Mouse (Mus musculus) kidney, adult 2 months (tissue): ENCODE data around the gene Zfp882. TPM values are rescaled to one million over a fixed set of nuclear protein-coding genes. Genes with fewer than 3 reads are reported as not detected.
"Not testable (repeated sequence)": the region's sequence is repeated elsewhere in the genome, so short reads cannot be mapped to it uniquely, and the experiment has no call there.

Experiments used
- DNase-seq: peaks from one replicate; pipeline ENCODE4 v3.0.0; 2021
- H3K27ac ChIP-seq: fragments of 200-500 bp; 2 replicates; pipeline ENCODE4 v1.5.1; 2012; ENCODE audit warnings: low read depth, low read length, control low read depth, inconsistent platforms; ENCODE audit not compliant: insufficient read depth
- H3K27me3 ChIP-seq: fragments of 200-500 bp; replicated peaks from 2 replicates; pipeline ENCODE4 v1.6.1; 2012; ENCODE audit warnings: mild to moderate bottlenecking, moderate library complexity, low read length, inconsistent platforms; ENCODE audit not compliant: control insufficient read depth, insufficient read depth
- H3K36me3 ChIP-seq: fragments of 200-500 bp; 2 replicates; pipeline ENCODE4 v1.6.1; 2012; ENCODE audit warnings: mild to moderate bottlenecking, moderate library complexity, low read length, inconsistent platforms; ENCODE audit not compliant: control insufficient read depth, insufficient read depth
- H3K4me1 ChIP-seq: fragments of 200-500 bp; 2 replicates; pipeline ENCODE4 v1.6.1; 2011; ENCODE audit warnings: low read length; ENCODE audit not compliant: control insufficient read depth, insufficient read depth
- H3K4me3 ChIP-seq: fragments of 200-500 bp; 2 replicates; pipeline ENCODE4 v1.5.1; 2011; ENCODE audit warnings: mild to moderate bottlenecking, low read depth, low read length, control low read depth; ENCODE audit not compliant: insufficient read depth
- CTCF ChIP-seq: fragments of 200-500 bp; conservative IDR thresholded peaks from 2 replicates; pipeline ENCODE4 v1.5.1; 2011; ENCODE audit warnings: low read depth, mild to moderate bottlenecking, control low read depth, low read length, moderate library complexity, mixed read lengths; ENCODE audit not compliant: insufficient read depth, insufficient read length
- POLR2A ChIP-seq: fragments of 200-500 bp; IDR thresholded peaks from one replicate; pipeline ENCODE4 v1.6.1; 2011; ENCODE audit warnings: low read depth, low read length, control low read depth
- WGBS: fragments of 180-500 bp; shearing (Covaris S2); methylation state at CpG from one replicate; pipeline ENCODE4 v1.1.7; 2018; 5-methylcytosine and 5-hydroxymethylcytosine counted together
- polyA plus RNA-seq: library from polyadenylated mRNA; depleted of rRNA; stranded (reverse); fragments of >200 nt; gene quantifications from 2 replicates; pipeline ENCODE4 v1.2.3, GENCODE M21; 2012; rRNA removed

Gene Zfp882
- 0.87 and 1.3 TPM in 2 replicates for polyA plus RNA-seq

DNA sequence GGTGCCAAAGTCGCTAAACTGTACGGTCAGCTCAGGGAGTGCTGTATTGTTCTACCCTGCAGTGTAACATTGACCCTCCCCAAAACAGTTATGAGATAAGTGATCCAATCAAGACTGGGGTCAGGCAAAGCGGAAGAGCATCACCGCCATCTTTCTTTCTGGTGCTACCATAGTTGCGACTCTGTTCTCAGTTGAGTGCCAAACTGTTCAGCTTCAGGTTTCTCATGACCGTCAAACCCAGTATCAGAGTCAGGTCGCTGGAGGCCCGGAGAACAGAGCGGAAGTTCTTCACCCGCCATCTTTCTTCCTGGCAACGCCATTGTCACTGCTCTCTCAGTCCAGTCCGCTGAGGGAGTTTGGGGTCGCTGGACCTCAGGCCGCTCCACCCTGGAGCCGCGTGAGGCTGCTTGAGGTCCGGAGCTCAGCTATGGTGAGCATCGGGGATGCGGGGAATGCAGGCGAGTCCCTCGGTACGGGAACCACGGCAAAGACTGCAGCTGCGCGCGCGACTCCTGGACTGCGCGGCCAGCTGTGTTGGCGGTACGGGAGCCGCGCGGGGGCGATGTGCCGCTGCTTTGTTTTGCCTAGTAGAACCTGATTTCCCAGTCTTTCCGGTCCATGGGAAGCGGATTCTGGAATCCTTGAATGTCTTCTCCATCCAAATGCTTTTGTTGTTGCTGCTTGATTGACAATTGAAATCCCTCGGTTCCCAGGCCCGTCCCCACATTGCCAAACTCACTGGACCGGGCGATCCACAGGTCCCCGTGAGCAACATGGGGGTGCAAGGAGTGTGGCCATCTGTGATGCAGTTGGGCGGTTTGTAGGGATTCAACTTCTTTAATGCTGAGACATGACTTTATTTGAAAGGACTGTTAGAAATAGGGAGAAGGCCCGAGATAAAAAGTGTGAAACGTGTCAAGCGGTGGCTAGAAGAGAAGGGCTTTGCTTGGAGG is at the start of gene Zfp882, which contains the start of gene Zfp617:
Zfp882 (plus strand) TSS at position 300 of the 953 bp plus-strand sequence.
Zfp617 (plus strand) TSS at position 327 of the 953 bp plus-strand sequence.
- TF ChIP-seq CTCF (peak; percentile 64), POLR2A (peak; percentile 49)
- DNase-seq: peak; percentile 95
- WGBS: 7% methylated on average over 47 of the region's 47 CpGs
- Histone ChIP-seq H3K27me3 (no peaks in the 10 kb centered on the region), H3K4me3 (peak within 1 kb of the TSS; percentile 75), H3K36me3 (no peaks in the 10 kb centered on the region), H3K4me1 (no peaks in the 10 kb centered on the region; the same call in 1 of the 2 replicates), H3K27ac (peak within 1 kb of the TSS; percentile 84)

DNA sequence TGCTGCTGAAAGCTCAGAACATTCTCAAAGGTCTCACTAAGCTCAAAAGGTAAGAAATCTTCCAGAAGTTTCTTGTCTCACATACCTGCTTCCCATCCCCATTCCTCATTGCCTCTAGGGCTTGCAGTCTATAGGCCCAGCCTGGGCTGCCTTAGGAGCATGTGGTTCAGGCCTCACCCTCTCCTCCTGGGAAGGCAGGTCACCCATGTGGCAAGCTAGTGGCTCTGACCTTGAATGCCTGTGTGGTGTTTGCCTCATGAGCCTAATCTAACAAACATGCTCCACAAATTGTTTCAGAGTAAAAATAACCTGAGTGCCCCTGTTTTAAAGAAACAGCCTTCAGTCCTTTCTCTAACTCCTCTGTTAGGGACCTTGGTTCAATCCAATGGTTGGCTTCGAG is 46.9 kb upstream of the Zfp882 start:
- not testable (repeated sequence) for H3K36me3 ChIP-seq, H3K27me3 ChIP-seq, H3K4me1 ChIP-seq, DNase-seq, H3K4me3 ChIP-seq, H3K27ac ChIP-seq
- WGBS: 72% methylated on average over 1 of the region's 1 CpGs

DNA sequence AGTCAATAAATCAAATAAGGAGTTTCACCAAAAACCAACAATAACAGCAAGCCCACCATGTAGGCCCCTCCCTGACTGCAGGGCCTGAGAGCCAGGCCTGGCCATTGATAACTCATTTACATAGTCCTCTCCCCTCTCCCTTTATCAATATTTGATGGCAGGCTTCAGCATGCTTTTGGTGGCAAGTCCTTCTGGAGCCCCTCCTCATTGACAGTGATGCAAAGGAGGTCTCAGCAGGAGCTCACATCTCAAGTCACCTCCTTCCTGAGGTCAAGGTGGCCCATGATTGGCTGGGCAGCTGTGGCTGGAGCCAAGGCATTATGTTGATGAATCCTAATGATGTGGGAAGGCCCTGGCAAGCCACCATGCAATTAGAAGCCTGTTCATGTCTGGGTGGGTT is 46.4 kb upstream of the Zfp882 start:
- H3K27me3 ChIP-seq, H3K4me1 ChIP-seq, H3K36me3 ChIP-seq, H3K27ac ChIP-seq, DNase-seq, H3K4me3 ChIP-seq: not testable (repeated sequence)

DNA sequence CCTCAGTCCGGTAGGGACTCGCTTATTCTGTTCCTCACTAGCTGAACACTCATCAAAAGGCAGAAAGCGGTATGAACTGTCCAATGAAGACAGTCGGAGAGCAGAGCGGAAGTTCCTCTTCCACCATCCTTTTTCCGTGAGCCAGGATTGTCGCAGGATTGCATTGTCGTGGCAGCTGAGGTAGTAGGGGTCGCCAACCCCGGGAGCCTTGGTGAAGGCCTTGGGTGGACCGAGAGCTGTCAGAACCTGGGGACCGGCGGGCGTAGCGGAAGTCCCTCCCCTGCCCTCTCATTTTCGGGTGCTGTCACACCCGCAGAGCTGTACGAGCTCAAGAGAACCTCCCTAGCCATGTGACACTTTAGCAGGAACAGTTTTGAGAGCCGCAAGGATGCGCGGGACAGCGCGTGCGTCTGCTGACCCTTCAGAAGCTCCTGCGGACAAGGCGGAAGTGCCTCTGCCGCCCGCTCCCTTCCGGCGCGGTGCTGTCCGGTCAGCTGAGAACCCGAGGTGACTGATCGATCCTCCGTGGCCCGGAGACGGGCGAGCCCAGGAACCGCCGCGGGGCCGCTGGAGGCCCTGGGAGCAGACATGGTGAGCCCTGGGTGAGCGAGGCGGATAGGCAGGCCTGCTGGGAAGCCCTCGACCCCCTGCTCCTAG is 26.7 kb upstream of the Zfp882 start, which contains the start of gene Zfp709:
Zfp709 (plus strand) TSS at position 402 of the 657 bp plus-strand sequence.
- TF ChIP-seq POLR2A (no peak), CTCF (no peak)
- H3K36me3 ChIP-seq: peaks cover 4% of the 10 kb centered on the region; the same call in 1 of the 2 replicates
- WGBS: 4% methylated on average over 45 of the region's 45 CpGs
- peak within 1 kb of the TSS; percentile 59 for H3K4me3 ChIP-seq
- H3K4me1 ChIP-seq: no peaks in the 10 kb centered on the region
- 0 out of 2 replicates have a peak within 1 kb of the TSS, but pooled peaks have one; percentile 13 for H3K27ac ChIP-seq
- no peaks in the 10 kb centered on the region for H3K27me3 ChIP-seq
- DNase-seq: peak; percentile 80

DNA sequence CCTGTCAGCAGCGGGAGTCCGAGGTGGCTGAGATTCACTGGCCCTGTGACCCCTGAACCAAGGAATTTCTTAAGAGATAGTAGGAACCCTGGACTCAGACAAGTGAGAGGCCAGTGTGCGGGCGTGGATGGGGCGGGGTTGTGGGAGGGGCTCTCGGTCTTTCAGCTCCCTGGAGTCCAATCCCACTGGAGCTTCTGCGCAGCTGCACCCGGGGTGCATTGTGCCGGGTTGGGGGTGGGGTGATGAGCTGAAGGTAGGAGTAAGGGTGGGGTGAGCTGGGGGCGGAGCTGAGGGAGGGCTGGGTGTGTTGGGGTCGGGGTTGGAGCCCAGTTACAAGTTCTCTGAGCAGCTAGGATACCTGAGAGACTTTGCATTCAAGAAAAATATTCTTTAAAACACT is 7.7 kb upstream of the Zfp882 start:
- not testable (repeated sequence) for H3K36me3 ChIP-seq, H3K27ac ChIP-seq, DNase-seq, H3K4me3 ChIP-seq, H3K27me3 ChIP-seq, H3K4me1 ChIP-seq
- 58% methylated on average over 11 of the region's 11 CpGs for WGBS

DNA sequence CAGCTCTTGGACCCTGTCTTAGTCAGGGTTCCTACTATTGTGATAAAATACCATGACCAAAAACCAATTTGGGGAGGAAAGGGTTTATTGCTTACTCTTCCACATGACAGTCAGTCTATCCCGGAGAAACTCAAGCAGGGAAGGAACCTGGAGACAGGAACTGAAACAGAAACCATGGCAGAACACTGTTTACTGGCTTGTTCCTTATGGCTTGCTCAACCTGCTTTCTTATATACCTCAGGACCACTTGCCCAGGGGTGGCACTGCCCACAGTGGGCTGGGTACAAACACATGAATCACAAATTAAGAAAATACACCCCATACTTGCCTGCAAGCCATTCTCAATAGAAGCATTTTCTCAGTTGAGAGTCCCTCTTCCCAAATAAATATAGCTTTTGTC is 5.3 kb upstream of the Zfp882 start:
- DNase-seq, H3K36me3 ChIP-seq, H3K4me1 ChIP-seq, H3K4me3 ChIP-seq, H3K27ac ChIP-seq, H3K27me3 ChIP-seq: not testable (repeated sequence)
- WGBS: 49% methylated on average over 1 of the region's 1 CpGs

DNA sequence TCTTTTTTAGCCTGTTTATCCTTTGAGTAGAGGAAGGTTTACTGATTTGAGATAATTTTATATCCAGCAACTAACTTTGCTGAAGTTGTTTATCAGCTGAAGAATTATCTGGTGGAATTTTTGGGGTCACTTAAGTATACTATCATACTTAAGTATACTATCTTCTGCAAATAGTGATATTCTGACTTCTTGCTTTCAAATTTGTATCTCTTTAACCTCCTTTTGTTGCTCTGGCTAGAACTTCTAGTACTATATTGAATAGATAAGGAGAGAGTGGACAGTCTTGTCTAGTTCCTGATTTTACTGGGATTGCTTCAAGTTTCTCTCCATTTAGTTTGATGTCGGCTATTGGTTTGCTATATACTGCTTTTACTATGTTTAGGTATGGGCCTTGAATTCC is 1.6 kb upstream of the Zfp882 start:
- no peak for DNase-seq
- TF ChIP-seq POLR2A (no peak), CTCF (no peak)
- Histone ChIP-seq H3K27me3 (no peaks in the 10 kb centered on the region), H3K27ac (no peak overlapping the region), H3K36me3 (no peaks in the 10 kb centered on the region), H3K4me3 (no peak overlapping the region), H3K4me1 (no peaks in the 10 kb centered on the region; the same call in 1 of the 2 replicates)
- 93% methylated on average over 1 of the region's 1 CpGs for WGBS
